Mouse (Mus musculus) Patski (cell line): ENCODE results near the gene Gm20695. TPM values are rescaled to one million over a fixed set of nuclear protein-coding genes. Genes with fewer than 3 reads are reported as not detected.
"Not testable (repeated sequence)": the region's sequence is repeated elsewhere in the genome, so short reads cannot be mapped to it uniquely, and the experiment has no call there.

Experiments
- ATAC-seq: fragments of 100-300 bp; one replicate; pipeline ENCODE4 v1.8.0; 2021
- CTCF ChIA-PET: fragments of 350-600 bp; sonication (Branson Sonifier 250); formaldehyde crosslinking; loops from one replicate; lab custom pipeline; 2022; ENCODE audit warnings: inconsistent platforms; lab: Charles Lee
- POLR2A ChIA-PET: fragments of 350-600 bp; sonication (Branson Sonifier 250); formaldehyde crosslinking; loops from one replicate; lab custom pipeline; 2022; ENCODE audit warnings: antibody characterized with exemption, inconsistent platforms; lab: Charles Lee
- DNase-seq: peaks from one replicate; pipeline ENCODE4 v3.0.0-alpha.2; 2011; ENCODE audit warnings: low read depth, low spot score
- H3K27me3 ChIP-seq: fragments of 371-371 bp; one replicate; pipeline ENCODE4 v1.5.1; 2021
- CTCF ChIP-seq: fragments of 100-300 bp; IDR thresholded peaks from one replicate; pipeline ENCODE4 v1.5.1; 2021
- in situ Hi-C: fragments of 300-500 bp; cut with MboI; formaldehyde crosslinking; loops from 3 replicates; pipeline ENCODE4 v1.11.1; 2018; ENCODE audit warnings: low pct_unique_long_range_greater_than_20kb, mixed read lengths
- polyA plus RNA-seq: library from polyadenylated mRNA; unstranded; gene quantifications from one replicate; pipeline ENCODE4 v1.2.3, GENCODE M21; 2021

Gene Gm20695
- 0.59 TPM for polyA plus RNA-seq

DNA sequence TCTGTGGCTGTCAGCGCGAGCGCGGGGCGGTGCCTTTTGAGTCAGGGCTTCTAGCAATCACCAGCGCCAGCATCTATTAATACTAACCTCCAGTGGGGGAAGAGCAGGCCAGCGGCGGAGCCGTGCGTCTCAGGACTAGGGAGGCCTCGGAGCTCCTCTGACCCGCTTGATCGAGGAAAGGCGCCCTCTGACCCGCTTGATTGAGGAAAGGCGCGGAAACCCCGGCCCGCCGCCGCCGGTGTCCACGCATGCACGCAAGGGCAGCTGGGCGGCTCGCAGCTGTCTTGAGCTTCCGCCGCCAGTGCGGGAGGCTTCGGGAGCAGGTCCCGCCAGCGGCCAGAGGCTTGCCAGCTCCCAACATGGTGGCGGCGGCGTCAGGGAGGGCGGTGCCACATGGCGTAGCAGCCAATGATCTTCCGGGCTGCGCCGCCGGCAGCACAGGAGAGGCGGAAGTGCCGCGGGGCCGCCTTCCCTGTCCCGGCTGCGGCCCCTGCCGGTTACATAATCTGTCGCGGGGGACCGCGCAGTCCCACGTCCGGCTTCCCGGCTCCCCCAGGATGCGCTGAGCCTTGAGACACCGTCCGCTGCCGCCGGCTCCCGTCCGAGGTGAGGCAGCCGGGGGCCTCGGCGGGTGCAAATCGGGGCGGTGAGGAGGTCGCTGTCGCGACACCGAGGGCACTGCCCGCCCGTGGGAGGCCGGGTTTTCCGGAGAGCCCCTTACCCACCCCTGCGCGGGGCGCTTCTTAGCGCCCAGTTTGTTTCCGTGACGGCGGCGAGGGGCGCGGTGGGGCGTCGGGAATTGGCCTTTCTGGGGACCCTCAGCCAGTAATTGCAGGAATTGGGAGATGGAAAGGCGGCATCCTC lies at the start of gene Gm20695, which contains the start of gene Zfp597:
Gm20695 (plus strand) TSS at position 448 of the 864 bp plus-strand sequence.
Zfp597 (minus strand) TSS at position 361 of the 864 bp plus-strand sequence.
- CTCF ChIA-PET = interaction anchor here (1.2 kb wide), 1 partner anchor 22 kb away, joined by 3 read pairs; no protein-coding TSS in a partner anchor
- H3K27me3 ChIP-seq = no peaks in the 10 kb centered on the region
- ATAC-seq = peak; percentile 96
- TF ChIP-seq CTCF = peak; percentile 72
- peak; percentile 51 for DNase-seq
- in situ Hi-C loops = no loop called here
- POLR2A ChIA-PET = interaction anchor here (0.6 to 1.4 kb wide), 2 partner anchors 12 to 181 kb away, joined by 3 read pairs; partner anchors contain the start of gene Naa60

DNA sequence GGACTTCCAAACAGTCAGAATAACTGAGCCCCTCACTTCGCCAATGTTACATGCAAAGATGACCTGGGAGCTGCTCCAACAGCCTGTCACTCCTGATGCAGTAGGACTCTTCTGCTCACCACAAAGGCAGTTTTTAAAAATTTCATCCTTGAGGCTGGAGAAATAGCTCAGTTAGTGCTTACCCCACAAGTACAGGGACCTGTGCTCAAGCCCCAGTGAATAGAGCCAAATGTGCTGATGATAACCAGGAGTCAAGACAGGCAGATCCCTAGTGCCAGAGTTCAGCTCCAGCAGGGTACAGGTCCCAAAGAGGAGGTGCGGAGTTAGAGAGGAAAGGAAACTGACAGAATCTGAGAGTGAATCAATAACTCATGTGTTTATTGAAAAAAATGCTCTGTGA lies 49.0 kb upstream of the Gm20695 start:
- no peak for TF ChIP-seq CTCF
- ChIA-PET POLR2A (interaction anchor here (0.6 kb wide), 1 partner anchor 10 kb away, joined by 3 read pairs; no protein-coding TSS in a partner anchor), CTCF (interaction anchor here (1.8 kb wide), 1 partner anchor 11 kb away, joined by 6 read pairs; no protein-coding TSS in a partner anchor)
- no peak for ATAC-seq
- in situ Hi-C loops = no loop called here
- no peaks in the 10 kb centered on the region for H3K27me3 ChIP-seq
- no peak for DNase-seq

DNA sequence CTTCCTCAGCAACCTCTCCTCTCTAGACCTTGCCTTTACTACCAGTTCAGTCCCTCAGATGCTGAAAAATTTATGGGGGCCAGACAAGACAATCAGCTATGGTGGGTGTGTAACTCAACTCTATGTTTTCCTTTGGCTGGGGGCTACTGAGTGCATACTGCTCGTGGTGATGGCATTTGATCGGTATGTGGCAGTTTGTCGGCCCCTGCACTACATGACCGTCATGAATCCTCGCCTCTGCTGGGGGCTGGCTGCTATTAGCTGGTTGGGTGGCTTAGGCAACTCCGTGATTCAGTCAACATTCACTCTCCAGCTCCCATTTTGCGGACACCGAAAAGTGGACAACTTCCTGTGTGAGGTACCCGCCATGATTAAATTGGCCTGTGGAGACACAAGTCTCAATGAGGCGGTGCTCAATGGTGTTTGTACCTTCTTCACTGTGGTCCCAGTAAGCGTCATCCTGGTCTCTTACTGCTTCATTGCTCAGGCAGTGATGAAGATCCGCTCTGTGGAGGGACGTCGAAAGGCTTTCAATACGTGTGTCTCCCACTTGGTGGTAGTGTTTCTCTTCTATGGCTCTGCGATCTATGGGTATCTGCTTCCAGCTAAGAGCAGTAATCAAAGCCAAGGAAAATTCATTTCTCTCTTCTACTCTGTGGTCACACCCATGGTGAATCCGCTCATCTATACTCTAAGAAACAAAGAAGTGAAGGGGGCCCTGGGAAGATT lies 45.1 kb upstream of the Gm20695 start:
- no peak for ATAC-seq

DNA sequence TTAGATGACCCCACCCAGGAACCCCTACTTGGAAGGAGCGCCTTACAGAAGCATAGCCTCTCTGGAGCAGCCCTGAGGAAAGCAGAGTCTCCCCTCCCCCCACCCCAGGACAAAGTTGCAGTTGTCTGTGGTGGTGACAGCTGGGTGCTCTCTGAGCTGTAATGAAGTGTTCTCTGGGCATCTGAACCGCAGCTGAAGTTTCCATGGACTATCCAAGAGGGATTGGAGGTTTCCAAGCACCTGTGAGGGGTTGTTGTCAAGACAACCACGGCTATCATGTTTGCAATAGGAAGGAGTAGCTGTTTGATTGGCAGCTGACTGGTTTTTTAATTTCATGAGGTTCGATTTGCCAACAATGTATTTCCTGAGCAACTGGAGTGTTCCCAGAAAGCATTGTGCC lies 41.5 kb upstream of the Gm20695 start:
- ChIA-PET CTCF (no interaction called here), POLR2A (no interaction called here)
- TF ChIP-seq CTCF = no peak
- ATAC-seq = no peak
- in situ Hi-C loops = no loop called here
- no peak for DNase-seq
- H3K27me3 ChIP-seq = no peaks in the 10 kb centered on the region

More for the DNA sequence above, 45.1 kb upstream of the Gm20695 start:
- ChIA-PET CTCF (interaction anchor here (0.9 to 1.6 kb wide), 3 partner anchors 9 to 32 kb away, joined by 3 read pairs; partner anchors contain the start of gene Naa60), POLR2A (no interaction called here)
- no peak for DNase-seq
- in situ Hi-C loops = no loop called here
- no peaks in the 10 kb centered on the region for H3K27me3 ChIP-seq
- TF ChIP-seq CTCF = no peak

DNA sequence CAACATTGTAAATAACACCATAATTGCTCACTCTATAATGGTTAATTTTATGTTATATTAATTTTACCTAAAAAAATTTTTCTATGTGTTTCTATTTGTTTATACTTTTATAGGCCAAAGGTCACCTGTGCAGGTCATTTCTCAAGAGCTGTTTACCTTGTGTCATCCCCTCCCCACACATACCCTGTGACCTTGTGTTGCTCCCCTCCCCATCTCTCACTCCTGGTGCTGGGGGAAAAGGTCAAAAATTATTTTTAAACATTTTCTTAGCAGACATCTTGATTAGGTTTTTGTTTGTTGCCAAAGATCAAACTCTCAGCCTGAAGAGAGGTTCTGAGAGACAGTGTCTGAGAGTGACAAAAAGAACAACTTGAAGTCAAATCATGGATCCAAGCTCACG lies 40.7 kb upstream of the Gm20695 start:
- ATAC-seq (no peak), DNase-seq (no peak)
- H3K27me3 ChIP-seq = no peaks in the 10 kb centered on the region
- in situ Hi-C loops = no loop called here
- ChIA-PET CTCF (no interaction called here), POLR2A (no interaction called here)
- no peak for TF ChIP-seq CTCF

DNA sequence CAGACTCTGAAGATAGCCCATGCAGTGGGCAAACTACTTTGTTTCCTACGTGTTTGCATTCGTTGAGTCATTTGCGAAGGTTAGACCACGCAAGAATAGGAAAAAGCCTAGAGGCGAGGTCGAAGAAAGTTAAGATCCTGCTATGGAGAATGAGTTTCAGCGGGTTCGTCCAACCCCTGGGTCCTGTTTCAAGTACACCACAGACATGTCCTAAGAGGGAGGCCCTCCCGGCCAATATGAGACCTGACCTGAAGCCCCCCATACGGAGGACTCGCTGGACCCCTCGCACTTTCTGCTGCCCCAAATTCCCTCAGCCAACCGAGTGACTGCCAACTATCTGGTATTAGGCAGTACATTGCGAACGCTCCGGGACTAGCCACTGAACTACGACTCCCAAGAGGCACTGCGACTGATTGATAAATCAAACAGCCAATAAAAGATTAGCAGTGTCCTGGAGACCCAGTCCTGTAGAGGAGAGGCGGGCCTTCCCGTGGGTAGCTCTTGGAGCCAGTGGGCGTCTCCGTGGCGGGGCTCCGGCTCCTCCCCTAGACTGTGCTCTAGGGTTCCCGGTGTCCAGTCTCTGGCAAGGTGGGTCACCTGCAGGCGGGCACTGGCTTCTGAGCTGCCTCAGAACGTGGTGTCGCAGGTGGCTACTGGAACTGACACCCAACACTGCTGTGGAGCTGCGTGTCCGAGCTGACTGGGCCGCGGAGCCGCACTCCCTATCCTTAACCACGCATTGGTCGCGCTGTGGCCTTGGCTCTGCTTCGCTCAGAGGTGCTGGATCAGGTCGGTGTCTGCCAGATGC lies 37.5 kb upstream of the Gm20695 start, which contains the start of gene Zfp174:
Zfp174 (plus strand) TSS at position 558 of the 808 bp plus-strand sequence.
- peak; percentile 77 for DNase-seq
- ChIA-PET CTCF (interaction anchor here (1.6 to 3.2 kb wide), 2 partner anchors 10 to 26 kb away, joined by 4 to 12 read pairs; partner anchors contain the start of gene Naa60), POLR2A (no interaction called here)
- TF ChIP-seq CTCF = no peak
- H3K27me3 ChIP-seq = no peaks in the 10 kb centered on the region
- in situ Hi-C loops = loop anchor here (5.0 kb wide), 1 partner anchor 105 kb away; the partner anchor contains the start of gene Zfp263
- ATAC-seq = peak; percentile 99

DNA sequence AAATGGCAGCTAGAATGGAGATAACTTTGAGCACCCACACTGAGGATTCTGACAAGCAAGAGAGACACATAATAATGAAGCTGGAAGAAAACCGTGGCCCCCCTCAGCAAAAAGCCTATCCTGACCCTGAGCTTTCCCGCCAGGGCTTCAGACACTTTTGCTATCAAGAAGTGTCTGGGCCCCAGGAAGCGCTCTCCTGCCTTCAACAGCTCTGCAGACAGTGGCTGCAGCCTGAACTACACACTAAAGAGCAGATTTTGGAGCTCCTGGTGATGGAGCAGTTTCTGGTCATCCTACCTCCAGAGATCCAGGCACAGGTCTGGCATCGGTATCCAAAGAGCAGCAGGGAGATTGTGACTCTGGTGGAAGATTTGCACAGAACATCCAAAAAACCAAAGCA lies 36.6 kb upstream of the Gm20695 start:
- ATAC-seq = no peak
- POLR2A ChIA-PET = interaction anchor here (0.9 kb wide), 1 partner anchor 103 kb away, joined by 3 read pairs; no protein-coding TSS in a partner anchor
- no peak for TF ChIP-seq CTCF
- no peaks in the 10 kb centered on the region for H3K27me3 ChIP-seq
- in situ Hi-C loops = loop anchor here (5.0 kb wide), 1 partner anchor 106 kb away; the partner anchor contains the start of gene Zfp263
- CTCF ChIA-PET = interaction anchor here (1.3 to 3.2 kb wide), 4 partner anchors 10 to 103 kb away, joined by 3 to 12 read pairs (median 4); partner anchors contain the start of gene Naa60
- no peak for DNase-seq

DNA sequence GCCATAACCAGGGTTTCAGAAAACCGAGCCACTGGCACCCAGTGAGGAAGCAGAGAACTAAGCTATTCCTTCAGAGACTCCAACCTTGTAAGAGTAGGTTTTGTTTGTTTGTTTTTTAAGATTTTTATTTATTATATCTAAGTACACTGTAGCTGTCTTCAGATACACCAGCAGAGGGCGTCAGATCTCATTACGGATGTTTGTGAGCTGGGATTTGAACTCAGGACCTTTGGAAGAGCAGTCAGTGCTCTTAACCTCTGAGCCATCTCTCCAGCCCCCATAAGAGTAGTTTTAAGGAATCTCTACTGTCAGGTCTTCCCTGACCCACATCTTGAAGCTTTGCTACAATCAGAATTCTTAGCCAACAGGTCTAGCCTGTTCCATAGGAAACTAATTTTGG lies 36.0 kb upstream of the Gm20695 start:
- ATAC-seq = no peak
- ChIA-PET CTCF (interaction anchor here (1.3 to 3.2 kb wide), 5 partner anchors 9 to 104 kb away, joined by 3 to 12 read pairs (median 4); partner anchors contain the start of gene Naa60), POLR2A (interaction anchor here (0.9 kb wide), 1 partner anchor 104 kb away, joined by 3 read pairs; no protein-coding TSS in a partner anchor)
- in situ Hi-C loops = loop anchor here (5.0 kb wide), 1 partner anchor 106 kb away; the partner anchor contains the start of gene Zfp263
- no peaks in the 10 kb centered on the region for H3K27me3 ChIP-seq
- no peak for DNase-seq
- TF ChIP-seq CTCF = peak; percentile 40

DNA sequence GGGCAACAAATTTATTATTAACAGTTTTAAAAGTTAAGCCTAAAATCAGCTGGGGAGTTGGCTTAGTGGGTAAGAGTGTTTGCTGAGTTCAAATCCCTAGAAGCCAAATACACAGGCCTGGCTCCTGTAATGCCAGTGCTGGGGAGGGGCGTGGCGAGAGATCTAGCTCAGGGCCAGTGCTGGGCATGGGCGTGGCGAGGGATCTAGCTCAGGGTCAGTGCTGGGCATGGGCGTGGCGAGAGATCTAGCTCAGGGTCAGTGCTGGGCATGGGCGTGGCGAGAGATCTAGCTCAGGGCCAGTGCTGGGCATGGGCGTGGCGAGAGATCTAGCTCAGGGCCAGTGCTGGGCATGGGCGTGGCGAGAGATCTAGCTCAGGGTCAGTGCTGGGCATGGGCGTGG lies 33.1 kb upstream of the Gm20695 start:
- POLR2A ChIA-PET, DNase-seq, H3K27me3 ChIP-seq, ATAC-seq, in situ Hi-C loops: not testable (repeated sequence)
- CTCF ChIA-PET = interaction anchor here (1.8 kb wide), 1 partner anchor 11 kb away, joined by 5 read pairs; no protein-coding TSS in a partner anchor
